Mouse (Mus musculus): ENCODE measurements at regions not wholly inside any gene's neighbourhood (a gene's known extent, or its start where the extent isn't known, plus 50 kb on each side); places are given as distances from the start of the nearest gene placed in this dataset.
A peak's percentile ranks its signal among the peaks of the same experiment; 100 is the strongest.

- peak; percentile 84 for DNase-seq
These were observed 180.5 kb upstream of the Ado start for GRCm38 (mm10) chr10:67729271-67729670.

- no peak for DNase-seq
These were observed 178.8 kb upstream of the Ado start for GRCm38 (mm10) chr10:67727580-67727979.

GRCm38 (mm10) chr10:67726796-67727195 lies 178.0 kb upstream of the Ado start:
- DNase-seq: no peak

GRCm38 (mm10) chr10:67726351-67726750 lies 177.6 kb upstream of the Ado start:
- DNase-seq: no peak

GRCm38 (mm10) chr10:67721787-67722186 lies 173.0 kb upstream of the Ado start:
- DNase-seq: no peak

- no peak for DNase-seq
These were observed 168.8 kb upstream of the Ado start for GRCm38 (mm10) chr10:67717506-67717905.

- peak; percentile 96 for DNase-seq
These were observed 166.3 kb upstream of the Ado start for GRCm38 (mm10) chr10:67715046-67715445.

GRCm38 (mm10) chr10:67713098-67713497 lies 164.3 kb upstream of the Ado start:
- peak; percentile 93 for DNase-seq

- no peak for DNase-seq
These were observed 163.9 kb upstream of the Ado start for GRCm38 (mm10) chr10:67712665-67713064.

- DNase-seq: no peak
These were observed 163.2 kb upstream of the Ado start for GRCm38 (mm10) chr10:67711961-67712360.

- DNase-seq: no peak
These were observed 157.7 kb upstream of the Ado start for GRCm38 (mm10) chr10:67706436-67706835.

GRCm38 (mm10) chr10:67702783-67703455 lies 154.2 kb upstream of the Ado start:
- peak; percentile 98 for DNase-seq

GRCm38 (mm10) chr10:67697401-67698195 lies 148.8 kb upstream of the Ado start:
- peak; percentile 88 for DNase-seq

GRCm38 (mm10) chr10:67695891-67696853 lies 147.4 kb upstream of the Ado start:
- DNase-seq: peak; percentile 86

- DNase-seq: peak; percentile 96
These were observed 146.0 kb upstream of the Ado start for GRCm38 (mm10) chr10:67694751-67695150.

GRCm38 (mm10) chr10:67693586-67693985 lies 144.8 kb upstream of the Ado start:
- DNase-seq: peak; percentile 91

GRCm38 (mm10) chr10:67689944-67690670 lies 141.4 kb upstream of the Ado start:
- peak; percentile 79 for DNase-seq

GRCm38 (mm10) chr10:67679382-67679781 lies 130.6 kb upstream of the Ado start:
- DNase-seq: peak; percentile 67

- DNase-seq: peak; percentile 76
These were observed 124.7 kb upstream of the Ado start for GRCm38 (mm10) chr10:67673450-67673849.

- peak; percentile 88 for DNase-seq
These were observed 123.5 kb upstream of the Ado start for GRCm38 (mm10) chr10:67672281-67672680.

- DNase-seq: peak; percentile 6
These were observed 120.3 kb upstream of the Ado start for GRCm38 (mm10) chr10:67669066-67669465.

GRCm38 (mm10) chr10:67663028-67663427 lies 114.3 kb upstream of the Ado start:
- DNase-seq: peak; percentile 36

Measured in heart, adult 11 months (tissue).